Mouse (Mus musculus) MEL (cell line): ENCODE data around the gene Tprn.

ENCODE experiments used
- CTCF ChIP-seq, 3 experiments: IDR thresholded peaks in 2 of 3; conservative IDR thresholded peaks in 1 of 3; 2 replicates each; pipeline ENCODE4 v1.5.1; 2011 to 2012; ENCODE audit warnings: low read length in 3 of 3, low read depth in 2 of 3, mild to moderate bottlenecking in 2 of 3, improper control_type of control experiment in 1 of 3, inconsistent platforms in 1 of 3, mixed read lengths in 1 of 3, moderate library complexity in 1 of 3; ENCODE audit not compliant: control insufficient read depth in 1 of 3, insufficient read depth in 1 of 3, poor library complexity in 1 of 3, severe bottlenecking in 1 of 3
- EP300 ChIP-seq, 2 experiments: IDR thresholded peaks; 2 replicates each; pipeline ENCODE4 v1.6.1; 2011; ENCODE audit warnings: improper control_type of control experiment in 2 of 2, low read length in 2 of 2, low read depth in 1 of 2, mild to moderate bottlenecking in 1 of 2
- MAFK ChIP-seq: IDR thresholded peaks from 2 replicates; pipeline ENCODE4 v1.6.1; 2011; ENCODE audit warnings: low read depth, mild to moderate bottlenecking, low read length, improper control_type of control experiment, borderline replicate concordance
- MAX ChIP-seq: IDR thresholded peaks from 2 replicates; pipeline ENCODE4 v1.6.1; 2011; ENCODE audit warnings: low read length, improper control_type of control experiment
- POLR2A ChIP-seq, 2 experiments: IDR thresholded peaks; 2 replicates each; pipeline ENCODE4 v1.6.1; 2011 to 2012; ENCODE audit warnings: low read length in 2 of 2, mild to moderate bottlenecking in 2 of 2, control low read depth in 1 of 2, improper control_type of control experiment in 1 of 2, low read depth in 1 of 2, moderate library complexity in 1 of 2; ENCODE audit not compliant: control insufficient read depth in 1 of 2, insufficient read depth in 1 of 2, poor library complexity in 1 of 2
- SMC3 ChIP-seq: IDR thresholded peaks from 2 replicates; pipeline ENCODE4 v1.6.1; 2011; ENCODE audit warnings: low read depth, low read length, improper control_type of control experiment
- ZC3H11A ChIP-seq: IDR thresholded peaks from 2 replicates; pipeline ENCODE4 v1.6.1; 2012; ENCODE audit warnings: low read depth, mild to moderate bottlenecking, inconsistent platforms, low read length, improper control_type of control experiment
- ZNF384 ChIP-seq: IDR thresholded peaks from 2 replicates; pipeline ENCODE4 v1.6.1; 2012; ENCODE audit warnings: low read depth, mild to moderate bottlenecking, inconsistent platforms, low read length, improper control_type of control experiment

DNA sequence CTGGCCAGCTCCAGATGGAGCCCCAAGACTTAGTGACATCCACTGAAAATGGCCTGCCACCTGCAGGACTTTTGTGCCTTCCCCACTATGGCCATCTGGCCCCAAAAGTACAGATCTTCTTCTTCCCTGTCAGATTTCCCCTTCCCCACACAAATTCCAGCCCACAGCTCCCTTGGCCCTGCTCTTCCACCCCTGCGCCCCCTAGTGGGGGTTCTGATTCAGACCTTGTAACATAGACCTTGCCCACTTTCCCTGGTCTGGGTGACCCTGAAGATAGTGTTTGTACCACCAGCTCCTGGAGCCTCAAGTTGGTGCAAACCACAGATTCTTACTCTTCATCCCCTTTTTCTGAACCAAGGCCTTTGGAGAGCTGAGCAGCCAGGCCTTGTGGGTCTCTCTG is 30.4 kb downstream of the Tprn start:
- no peak for TF ChIP-seq MAX
- peak; percentile 90 to 95 (median 91) for TF ChIP-seq CTCF (IDR thresholded peaks at IDR 0.05 in 2 of 3, conservative IDR thresholded peaks at IDR 0.05 in 1 of 3; ENCODE audit: control insufficient read depth in 1 of 3, insufficient read depth in 1 of 3, low read depth in 2 of 3, low read length in 3 of 3, poor library complexity in 1 of 3, severe bottlenecking in 1 of 3)
- TF ChIP-seq MAFK = no peak
- TF ChIP-seq ZNF384 = no peak
- peak; percentile 88 for TF ChIP-seq SMC3
- no peak for TF ChIP-seq EP300 (IDR thresholded peaks at IDR 0.05; ENCODE audit: low read depth in 1 of 2, low read length in 2 of 2)
- TF ChIP-seq ZC3H11A = peak; percentile 54
- TF ChIP-seq POLR2A (IDR thresholded peaks at IDR 0.05; ENCODE audit: control insufficient read depth in 1 of 2, insufficient read depth in 1 of 2, low read depth in 1 of 2, low read length in 2 of 2, poor library complexity in 1 of 2) = no peak
